Comparison of ENCODE assay signal across 8 mouse cellular contexts in the genomic region with DNA sequence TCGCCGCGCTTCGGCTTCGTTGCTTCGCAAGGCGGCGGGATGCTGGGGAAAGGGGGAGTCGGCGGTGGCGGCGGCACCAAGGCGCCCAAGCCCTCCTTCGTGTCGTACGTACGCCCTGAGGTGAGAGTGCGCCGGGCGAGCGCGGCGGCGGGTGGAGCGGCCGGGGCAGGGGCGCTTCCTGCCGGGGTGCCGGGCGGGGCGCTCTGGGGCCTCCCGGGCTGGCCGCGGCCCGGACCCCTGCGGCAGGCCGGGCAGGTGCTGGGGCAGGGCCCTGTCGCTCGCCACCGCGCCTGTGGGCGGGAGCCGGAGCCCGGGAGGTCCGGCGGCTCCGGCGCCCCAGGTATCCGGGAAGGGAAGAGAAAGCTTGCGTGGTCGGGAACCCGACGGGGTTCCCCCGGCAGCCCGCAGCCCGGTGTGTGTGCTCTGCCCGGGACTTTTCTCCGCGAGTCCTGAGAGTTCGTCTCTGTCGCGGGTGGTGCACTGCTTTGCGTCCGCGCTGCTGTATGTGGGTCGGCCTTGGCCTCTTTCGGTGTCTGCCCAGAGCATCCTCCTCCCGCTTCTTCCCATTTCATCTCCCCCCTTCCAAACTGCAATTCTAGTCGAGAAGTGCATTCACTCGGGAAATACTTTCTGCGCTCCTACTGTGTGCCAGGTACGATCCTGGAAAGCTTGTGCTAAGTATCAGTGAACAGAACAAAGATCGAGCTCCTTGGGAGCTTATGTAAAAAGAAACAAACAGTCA. TPM values are rescaled to one million over a fixed set of nuclear protein-coding genes. Genes with fewer than 3 reads are reported as not detected.
A peak's percentile ranks its signal among the peaks of the same experiment; 100 is the strongest.
DNase-seq lines count a peak whose midpoint lies in the region; ATAC-seq and TF ChIP-seq lines count a peak whose summit lies in the region.

No protein-coding gene starts in this region.

- H3K4me1 ChIP-seq in spleen, adult 2 months (ENCODE audit: control insufficient read depth, insufficient read depth, insufficient read length): peaks cover 18% of the 10 kb centered on the region
- peaks cover 70% of the 10 kb centered on the region for H3K4me1 ChIP-seq in liver, embryonic 13.5 days (replicated peaks)
- H3K4me1 ChIP-seq in small intestine, adult 2 months (ENCODE audit: control insufficient read depth, insufficient read depth, insufficient read length, low read length): peaks cover 25% of the 10 kb centered on the region; the same call in 1 of the 2 replicates

- H3K4me2 ChIP-seq in liver, embryonic 13.5 days: peak overlapping the region; percentile 87

- peak; percentile 78 for ATAC-seq in liver, embryonic 13.5 days (ENCODE audit: low read depth)

- intact Hi-C loops in heart, postnatal 10 days (cut with DNase I): loop anchor here (2.0 kb wide), 1 partner anchor 115 kb away; the partner anchor contains the start of genes 1810049J17Rik and Golph3

- peak overlapping the region; percentile 98 for H3K27ac ChIP-seq in spleen, adult 2 months (ENCODE audit: insufficient read depth, low read length)
- peak overlapping the region; percentile 93 for H3K27ac ChIP-seq in liver, embryonic 13.5 days
- H3K27ac ChIP-seq in small intestine, adult 2 months (ENCODE audit: insufficient read depth, low read depth, low read length): peak overlapping the region; percentile 90

- peak; percentile 57 for DNase-seq in adrenal gland, postnatal 14 days
- no peak for DNase-seq in adrenal gland, adult 18-20 months (ENCODE audit: low spot score in 2 of 2)
- no peak for DNase-seq in spleen, adult 2 months (ENCODE audit: low read depth in 1 of 2, low spot score in 2 of 2)
- no peak for DNase-seq in spleen, adult 12 weeks (ENCODE audit: low spot score)
- peak; percentile 43 to 53 for DNase-seq in heart, postnatal 10 days
- no peak for DNase-seq in liver, embryonic 13.5 days
- DNase-seq in ovary, postnatal 36 days (ENCODE audit: low spot score): no peak

- no peaks in the 10 kb centered on the region for H3K9me3 ChIP-seq in liver, embryonic 13.5 days (replicated peaks)

- H3K4me3 ChIP-seq in spleen, adult 2 months (ENCODE audit: extremely low read depth, insufficient read depth, insufficient read length): peak overlapping the region; percentile 98
- H3K4me3 ChIP-seq in liver, embryonic 13.5 days (replicated peaks): peak overlapping the region; percentile 86
- peak overlapping the region; percentile 89 for H3K4me3 ChIP-seq in small intestine, adult 2 months (ENCODE audit: low read depth, low read length)

- H3K9ac ChIP-seq in liver, embryonic 13.5 days: peak overlapping the region; percentile 98

- no peak for TF ChIP-seq CTCF in spleen, adult 2 months (IDR thresholded peaks at IDR 0.05; ENCODE audit: extremely low read depth, insufficient read depth, insufficient read length, insufficient replicate concordance)
- TF ChIP-seq CTCF in small intestine, adult 2 months (IDR thresholded peaks at IDR 0.05; ENCODE audit: extremely low read depth, insufficient read length, insufficient replicate concordance, low read depth, low read length): no peak

- TF ChIP-seq POLR2A in spleen, adult 2 months (IDR thresholded peaks at IDR 0.05; ENCODE audit: low read depth, low read length): no peak
- no peak for TF ChIP-seq POLR2A in small intestine, adult 2 months (IDR thresholded peaks at IDR 0.05; ENCODE audit: low read depth, low read length)

- H3K27me3 ChIP-seq in spleen, adult 2 months (ENCODE audit: control insufficient read depth, insufficient read depth, low read length): no peaks in the 10 kb centered on the region
- H3K27me3 ChIP-seq in liver, embryonic 13.5 days: no peaks in the 10 kb centered on the region
- no peaks in the 10 kb centered on the region for H3K27me3 ChIP-seq in small intestine, adult 2 months (ENCODE audit: control insufficient read depth, insufficient read depth, low read length)

- H3K36me3 ChIP-seq in spleen, adult 2 months (ENCODE audit: control insufficient read depth, insufficient read depth, low read length): no peaks in the 10 kb centered on the region
- no peaks in the 10 kb centered on the region for H3K36me3 ChIP-seq in liver, embryonic 13.5 days
- no peaks in the 10 kb centered on the region for H3K36me3 ChIP-seq in small intestine, adult 2 months (ENCODE audit: control insufficient read depth, insufficient read depth, low read length)

- WGBS in spleen, adult 2 months: under 1% methylated on average over 72 of the region's 73 CpGs
- WGBS in liver, embryonic 13.5 days (ENCODE audit: insufficient replicate concordance): under 1% methylated on average over 64 of the region's 73 CpGs
- under 1% methylated on average over 67 of the region's 73 CpGs for WGBS in small intestine, adult 2 months

RNA-seq across cellular contexts. Expression of gene Mtmr12, which starts 0.5 kb away (rescaled TPM):
- total RNA-seq in adrenal gland, postnatal 14 days (2021): 17.1 and 20.6 TPM in 2 replicates
- total RNA-seq in adrenal gland, adult 18-20 months (2021): 10 to 100 TPM; 17.6 to 24.1 TPM
- polyA plus RNA-seq in spleen, adult 2 months (2012; rRNA removed): 17.7 and 19.1 TPM in 2 replicates
- 10 to 100 TPM; 18.6 to 21.3 TPM for total RNA-seq in heart, postnatal 10 days (2021)
- polyA plus RNA-seq in liver, embryonic 13.5 days (2015; fragmentation: Nextera tagmentation; extraction: Ambion mirVana): 6.3 and 8.2 TPM in 2 replicates
- 11.7 and 24.7 TPM in 2 replicates for polyA plus RNA-seq in small intestine, adult 2 months (2012; rRNA removed)

Comparison
In these comparisons a context has a peak if more than half of its experiments do, and no peak if none do; other contexts are left out.
1. DNase-seq: peak in adrenal gland, postnatal 14 days (single experiment) and heart, postnatal 10 days (2 of 2); none in adrenal gland, adult 18-20 months (0 of 2), spleen, adult 2 months (0 of 2), spleen, adult 12 weeks (single experiment), liver, embryonic 13.5 days (single experiment) and ovary, postnatal 36 days (single experiment).
2. Peak in every context shown above with its lines, with median percentiles within 50 percentile points of each other: H3K27ac ChIP-seq and H3K4me3 ChIP-seq.